ENCODE assay signal across 11 mouse cellular contexts in genomic region chr2:174442460-174442859, GRCm38 (mm10). TPM values are rescaled to one million over a fixed set of nuclear protein-coding genes. Genes with fewer than 3 reads are reported as not detected.
A peak's percentile ranks its signal among the peaks of the same experiment; 100 is the strongest.
DNase-seq lines count a peak whose midpoint lies in the region; ATAC-seq and TF ChIP-seq lines count a peak whose summit lies in the region.
"Had no signal": no experiment of that assay in that cellular context is flagged by ENCODE, and none has a peak within 500 bp of the region (broad histone marks: within the 10 kb centered on the region; RNA-seq: fewer than 3 reads in every experiment).

No protein-coding gene starts in this region.

- H3K4me1 ChIP-seq in lung, embryonic 15.5 days: peaks cover 35% of the 10 kb centered on the region
- H3K4me1 ChIP-seq in lung, adult 2 months (ENCODE audit: control insufficient read depth, insufficient read depth, low read length): peaks cover 7% of the 10 kb centered on the region
- H3K4me1 ChIP-seq in stomach, embryonic 16.5 days (ENCODE audit: control insufficient read depth, insufficient read depth, low read length): peaks cover 18% of the 10 kb centered on the region

- H3K9me3 ChIP-seq in lung, embryonic 15.5 days: no peaks in the 10 kb centered on the region
- H3K9me3 ChIP-seq in stomach, embryonic 16.5 days (replicated peaks; ENCODE audit: control insufficient read depth, low read length): no peaks in the 10 kb centered on the region

- no peak for ATAC-seq in lung, embryonic 15.5 days (ENCODE audit: borderline replicate concordance, extremely low read depth, low FRiP score, low TSS enrichment)
- peak; percentile 16; the same call in 1 of the 2 replicates for ATAC-seq in stomach, embryonic 16.5 days (ENCODE audit: insufficient read depth, low FRiP score)

- TF ChIP-seq POLR2A in lung, adult 2 months (IDR thresholded peaks at IDR 0.05; ENCODE audit: borderline replicate concordance, extremely low read depth, low read depth, low read length): no peak

- H3K27ac ChIP-seq in lung, embryonic 15.5 days: peak overlapping the region; percentile 82
- H3K27ac ChIP-seq in stomach, embryonic 16.5 days (ENCODE audit: low read length): peak overlapping the region; percentile 25; the same call in 1 of the 2 replicates

- 45% methylated on average over 9 of the region's 9 CpGs for WGBS in lung, embryonic 15.5 days
- 63% methylated on average over 9 of the region's 9 CpGs for WGBS in lung, adult 2 months
- 58% methylated on average over 9 of the region's 9 CpGs for WGBS in stomach, embryonic 16.5 days

- DNase-seq in lung, adult 2 months: no peak
- peak; percentile 31 for DNase-seq in adrenal gland, postnatal 10 days
- peak; percentile 56 for DNase-seq in induced T-regulatory cell, adult 2 months (ENCODE audit: low read depth)
- no peak for DNase-seq in cerebellum, adult 18-20 months
- DNase-seq in MN1 (ENCODE audit: low spot score): no peak
- DNase-seq: cerebellum, adult 11-12 months; right cerebral cortex, postnatal 25 days had no signal

- H3K4me3 ChIP-seq in lung, embryonic 15.5 days: no peak overlapping the region
- H3K4me3 ChIP-seq in lung, adult 2 months (replicated peaks; ENCODE audit: extremely low read depth, low read depth, low read length): no peak overlapping the region
- H3K4me3 ChIP-seq in stomach, embryonic 16.5 days (replicated peaks; ENCODE audit: low read length): no peak overlapping the region

- no peak overlapping the region for H3K9ac ChIP-seq in lung, embryonic 15.5 days
- H3K9ac ChIP-seq in stomach, embryonic 16.5 days (ENCODE audit: low read length): no peak overlapping the region

- H3K4me2 ChIP-seq in lung, embryonic 15.5 days: no peak overlapping the region
- H3K4me2 ChIP-seq in stomach, embryonic 16.5 days (ENCODE audit: low read depth, low read length): no peak overlapping the region

- H3K27me3 ChIP-seq in lung, embryonic 15.5 days: no peaks in the 10 kb centered on the region
- no peaks in the 10 kb centered on the region for H3K27me3 ChIP-seq in stomach, embryonic 16.5 days (ENCODE audit: control insufficient read depth, insufficient read depth, low read length)

- H3K36me3 ChIP-seq in lung, embryonic 15.5 days: no peaks in the 10 kb centered on the region
- H3K36me3 ChIP-seq in stomach, embryonic 16.5 days (ENCODE audit: control insufficient read depth, insufficient read depth, low read length): no peaks in the 10 kb centered on the region

- TF ChIP-seq CTCF in lung, adult 2 months (IDR thresholded peaks at IDR 0.05; ENCODE audit: insufficient read depth, low read length): no peak

RNA-seq across cellular contexts. Expression of gene Ctsz, which starts 3.6 kb away (rescaled TPM):
- polyA plus RNA-seq in lung, embryonic 15.5 days (2015; fragmentation: Nextera tagmentation; extraction: Ambion mirVana): 212 and 217 TPM in 2 replicates
- 229 and 251 TPM in 2 replicates for polyA plus RNA-seq in lung, adult 2 months (2012; rRNA removed)
- total RNA-seq in adrenal gland, postnatal 10 days (2021): 100 to 1,000 TPM; 114 to 138 TPM
- polyA plus RNA-seq in stomach, embryonic 16.5 days (2015; fragmentation: Nextera tagmentation; extraction: Ambion mirVana): 195 and 203 TPM in 2 replicates

RNA-seq across cellular contexts. Expression of gene Tubb1, which starts 8.0 kb away (rescaled TPM):
- 6.6 and 7.9 TPM in 2 replicates for polyA plus RNA-seq in lung, embryonic 15.5 days (2015; fragmentation: Nextera tagmentation; extraction: Ambion mirVana)
- polyA plus RNA-seq in lung, adult 2 months (2012; rRNA removed): 17.4 and 38.3 TPM in 2 replicates
- total RNA-seq in adrenal gland, postnatal 10 days (2021): 1 to 10 TPM; 1.0 to 1.3 TPM
- 1.2 and 1.4 TPM in 2 replicates for polyA plus RNA-seq in stomach, embryonic 16.5 days (2015; fragmentation: Nextera tagmentation; extraction: Ambion mirVana)
- total RNA-seq: hematopoietic stem cell, adult 5-6 weeks; layer of hippocampus, postnatal 25 days had no signal

RNA-seq across cellular contexts. Expression of gene Atp5e, which starts 21.4 kb away (rescaled TPM):
- 761 and 785 TPM in 2 replicates for polyA plus RNA-seq in lung, embryonic 15.5 days (2015; fragmentation: Nextera tagmentation; extraction: Ambion mirVana)
- 238 and 290 TPM in 2 replicates for polyA plus RNA-seq in lung, adult 2 months (2012; rRNA removed)
- total RNA-seq in adrenal gland, postnatal 10 days (2021): 100 to 1,000 TPM; 569 to 676 TPM
- 624 and 803 TPM in 2 replicates for polyA plus RNA-seq in stomach, embryonic 16.5 days (2015; fragmentation: Nextera tagmentation; extraction: Ambion mirVana)

RNA-seq across cellular contexts. Expression of gene Nelfcd, which starts 26.9 kb away (rescaled TPM):
- polyA plus RNA-seq in lung, embryonic 15.5 days (2015; fragmentation: Nextera tagmentation; extraction: Ambion mirVana): 128 and 138 TPM in 2 replicates
- 37.7 and 44.9 TPM in 2 replicates for polyA plus RNA-seq in lung, adult 2 months (2012; rRNA removed)
- total RNA-seq in adrenal gland, postnatal 10 days (2021): 10 to 100 TPM; 55.1 to 62.2 TPM
- 89.0 and 92.4 TPM in 2 replicates for polyA plus RNA-seq in stomach, embryonic 16.5 days (2015; fragmentation: Nextera tagmentation; extraction: Ambion mirVana)

RNA-seq across cellular contexts. Expression of gene Prelid3b, which starts 30.4 kb away (rescaled TPM):
- polyA plus RNA-seq in lung, embryonic 15.5 days (2015; fragmentation: Nextera tagmentation; extraction: Ambion mirVana): 116 TPM in 2 replicates
- 21.8 and 29.7 TPM in 2 replicates for polyA plus RNA-seq in lung, adult 2 months (2012; rRNA removed)
- total RNA-seq in adrenal gland, postnatal 10 days (2021): 100 to 1,000 TPM; 171 to 172 TPM
- polyA plus RNA-seq in stomach, embryonic 16.5 days (2015; fragmentation: Nextera tagmentation; extraction: Ambion mirVana): 118 and 122 TPM in 2 replicates

Comparison
In these comparisons a context has a peak if more than half of its experiments do, and no peak if none do; other contexts are left out.
1. DNase-seq: peak in adrenal gland, postnatal 10 days (single experiment) and induced T-regulatory cell, adult 2 months (single experiment); none in lung, adult 2 months (single experiment), cerebellum, adult 18-20 months (0 of 2) and MN1 (single experiment).